Mouse (Mus musculus): Measurements from ENCODE around the gene Fen1. TPM values are rescaled to one million over a fixed set of nuclear protein-coding genes. Genes with fewer than 3 reads are reported as not detected.

Gene Fen1
- polyA plus RNA-seq, 1 experiment from 2014 or later: 113 TPM

DNA sequence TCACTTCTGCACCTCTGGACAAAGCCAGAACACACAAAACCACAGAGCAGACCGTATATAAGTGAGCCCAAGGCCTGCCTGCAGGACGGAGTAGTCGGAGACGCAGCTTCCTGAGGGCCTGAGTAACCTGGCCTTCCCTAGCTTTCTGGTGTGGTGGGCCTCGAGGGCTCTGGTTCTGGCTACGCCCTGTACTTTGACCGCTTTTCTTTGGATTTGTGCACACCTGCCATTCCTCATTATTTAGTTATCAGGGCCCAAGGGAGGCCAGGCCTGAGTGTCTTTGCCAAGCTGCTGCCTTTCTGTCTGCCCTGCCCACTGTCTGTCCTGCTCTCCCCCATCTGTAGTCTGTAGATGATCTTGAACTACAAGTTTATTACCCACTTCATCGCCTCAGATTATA lies 14.0 kb downstream of the Fen1 start:
- Histone ChIP-seq H3K4me1 (ENCODE audit: control insufficient read depth, insufficient read depth, low read length) (no peaks in the 10 kb centered on the region), H3K4me3 (ENCODE audit: low read depth, low read length) (no peak overlapping the region), H3K9me3 (ENCODE audit: control insufficient read depth, low read length) (no peaks in the 10 kb centered on the region), H3K36me3 (ENCODE audit: control insufficient read depth, insufficient read depth, low read length) (peaks cover 54% of the 10 kb centered on the region), H3K27me3 (ENCODE audit: control insufficient read depth, insufficient read depth, low read length) (no peaks in the 10 kb centered on the region), H3K27ac (ENCODE audit: low read depth, low read length) (no peak overlapping the region), H3K9ac (ENCODE audit: low read length) (no peak overlapping the region), H3K4me2 (ENCODE audit: low read depth) (no peak overlapping the region)
- DNase-seq (ENCODE audit: low spot score) (no peak), ATAC-seq (ENCODE audit: insufficient read depth, low FRiP score, low TSS enrichment) (no peak)
- WGBS: 96% methylated on average over 8 of the region's 8 CpGs

DNA sequence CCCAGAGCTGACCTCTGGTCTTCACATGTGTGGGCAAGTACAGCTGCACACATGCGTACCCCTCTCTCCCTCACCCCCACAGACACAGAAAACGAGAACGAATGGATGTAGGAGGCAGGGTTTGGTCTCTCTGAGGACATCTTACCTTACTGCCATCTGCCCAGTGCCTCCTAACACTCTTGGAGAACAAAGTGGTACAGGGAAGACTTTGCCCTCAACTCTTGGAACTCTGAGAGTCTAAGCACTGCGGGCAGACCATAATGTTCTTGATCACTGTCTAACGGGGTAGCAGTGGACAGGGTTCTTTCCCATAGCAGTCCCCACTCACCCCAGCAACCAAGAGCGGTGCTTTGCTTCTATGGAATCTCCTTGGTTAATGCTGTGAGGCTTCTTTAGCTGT lies 14.9 kb downstream of the Fen1 start:
- 91% methylated on average over 6 of the region's 6 CpGs for WGBS
- Histone ChIP-seq H3K4me3 (ENCODE audit: low read depth, low read length) (no peak overlapping the region), H3K27ac (ENCODE audit: low read depth, low read length) (no peak overlapping the region), H3K4me1 (ENCODE audit: control insufficient read depth, insufficient read depth, low read length) (no peaks in the 10 kb centered on the region), H3K9me3 (ENCODE audit: control insufficient read depth, low read length) (no peaks in the 10 kb centered on the region), H3K36me3 (ENCODE audit: control insufficient read depth, insufficient read depth, low read length) (peaks cover 47% of the 10 kb centered on the region), H3K9ac (ENCODE audit: low read length) (no peak overlapping the region), H3K4me2 (ENCODE audit: low read depth) (no peak overlapping the region), H3K27me3 (ENCODE audit: control insufficient read depth, insufficient read depth, low read length) (no peaks in the 10 kb centered on the region)
- ATAC-seq (ENCODE audit: insufficient read depth, low FRiP score, low TSS enrichment) (no peak), DNase-seq (ENCODE audit: low spot score) (no peak)

DNA sequence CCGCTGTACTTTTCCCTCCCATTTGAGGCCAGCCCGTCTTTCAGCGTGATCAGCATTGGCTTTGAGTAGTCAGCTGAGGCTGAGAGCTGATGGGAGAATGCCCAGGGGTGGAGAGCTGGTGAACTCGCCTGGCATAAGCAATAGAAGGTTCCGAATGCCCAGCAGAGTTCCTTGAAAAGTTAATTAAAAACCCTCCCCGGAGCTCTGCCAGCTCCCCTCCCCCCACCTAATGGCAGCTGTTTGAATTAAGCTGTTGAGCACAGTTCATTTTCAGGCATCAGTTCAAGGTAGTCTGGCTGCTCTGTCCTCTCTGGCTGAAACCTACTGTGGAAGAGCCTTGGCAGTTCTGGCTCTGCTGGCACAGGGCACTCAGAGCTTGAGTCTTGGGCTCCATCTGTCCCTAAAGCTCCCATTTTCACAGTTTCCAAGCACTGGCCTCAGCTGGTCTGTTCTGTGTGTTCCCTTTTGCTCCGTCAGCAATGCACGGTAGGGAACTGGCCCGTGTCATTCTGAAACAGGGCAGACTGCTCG lies 15.6 kb downstream of the Fen1 start:
- WGBS: 87% methylated on average over 10 of the region's 10 CpGs

DNA sequence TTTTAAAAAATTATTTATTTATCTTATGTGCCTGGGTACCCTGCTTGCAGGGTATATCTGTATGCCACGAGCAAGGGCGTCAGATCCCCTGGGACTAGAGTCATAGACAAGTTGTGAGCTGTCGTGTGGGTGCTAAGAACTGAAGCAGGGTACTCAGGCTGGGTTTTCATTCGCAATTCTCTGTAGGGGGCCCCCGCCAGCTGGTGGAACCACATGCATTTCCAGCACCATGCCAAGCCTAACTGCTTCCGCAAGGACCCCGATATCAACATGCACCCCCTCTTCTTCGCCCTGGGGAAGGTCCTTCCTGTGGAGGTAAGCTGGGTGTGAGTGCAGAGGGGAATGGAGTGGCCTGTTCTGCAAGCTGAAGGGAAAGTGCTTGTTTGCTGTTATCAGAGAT lies 17.4 kb downstream of the Fen1 start:
- no peak overlapping the region for H3K4me3 ChIP-seq (ENCODE audit: low read depth, low read length)
- H3K4me2 ChIP-seq (ENCODE audit: low read depth): no peak overlapping the region
- H3K36me3 ChIP-seq (ENCODE audit: control insufficient read depth, insufficient read depth, low read length): peaks cover 32% of the 10 kb centered on the region
- DNase-seq (ENCODE audit: low spot score): no peak
- no peak for ATAC-seq (ENCODE audit: insufficient read depth, low FRiP score, low TSS enrichment)
- H3K9ac ChIP-seq (ENCODE audit: low read length): no peak overlapping the region
- no peak overlapping the region for H3K27ac ChIP-seq (ENCODE audit: low read depth, low read length)
- no peaks in the 10 kb centered on the region for H3K4me1 ChIP-seq (ENCODE audit: control insufficient read depth, insufficient read depth, low read length)
- no peaks in the 10 kb centered on the region for H3K9me3 ChIP-seq (ENCODE audit: control insufficient read depth, low read length)
- no peaks in the 10 kb centered on the region for H3K27me3 ChIP-seq (ENCODE audit: control insufficient read depth, insufficient read depth, low read length)
- WGBS: 93% methylated on average over 8 of the region's 8 CpGs

More for the DNA sequence above, 15.6 kb downstream of the Fen1 start:
- Histone ChIP-seq H3K9ac (ENCODE audit: low read length) (no peak overlapping the region), H3K36me3 (ENCODE audit: control insufficient read depth, insufficient read depth, low read length) (peaks cover 41% of the 10 kb centered on the region), H3K4me2 (ENCODE audit: low read depth) (no peak overlapping the region), H3K27me3 (ENCODE audit: control insufficient read depth, insufficient read depth, low read length) (no peaks in the 10 kb centered on the region), H3K4me1 (ENCODE audit: control insufficient read depth, insufficient read depth, low read length) (no peaks in the 10 kb centered on the region), H3K9me3 (ENCODE audit: control insufficient read depth, low read length) (no peaks in the 10 kb centered on the region), H3K4me3 (ENCODE audit: low read depth, low read length) (no peak overlapping the region), H3K27ac (ENCODE audit: low read depth, low read length) (no peak overlapping the region)
- DNase-seq (ENCODE audit: low spot score) (no peak), ATAC-seq (ENCODE audit: insufficient read depth, low FRiP score, low TSS enrichment) (no peak)

DNA sequence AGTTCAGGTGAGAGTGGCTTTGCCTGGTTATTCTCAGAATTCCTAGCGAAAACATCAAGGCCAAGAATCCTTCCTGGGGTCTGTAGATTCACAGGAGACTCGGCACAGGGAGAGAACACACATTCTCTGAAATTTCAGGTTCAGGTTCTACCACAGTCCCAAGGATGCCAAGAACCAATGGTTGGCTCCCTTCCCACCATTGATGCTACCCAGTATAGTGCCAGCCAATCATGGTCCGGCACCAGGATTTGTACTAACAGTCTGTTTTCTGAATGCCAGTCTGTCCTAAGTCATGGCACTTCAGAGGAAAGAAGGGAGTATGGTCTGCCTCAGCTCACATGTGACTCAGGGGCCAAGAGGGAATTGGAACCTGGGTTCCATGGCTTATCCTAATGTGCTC lies 18.1 kb downstream of the Fen1 start:
- no peak overlapping the region for H3K4me3 ChIP-seq (ENCODE audit: low read depth, low read length)
- H3K9me3 ChIP-seq (ENCODE audit: control insufficient read depth, low read length): no peaks in the 10 kb centered on the region
- H3K27me3 ChIP-seq (ENCODE audit: control insufficient read depth, insufficient read depth, low read length): no peaks in the 10 kb centered on the region
- ATAC-seq (ENCODE audit: insufficient read depth, low FRiP score, low TSS enrichment): no peak
- WGBS: 95% methylated on average over 3 of the region's 3 CpGs
- no peak for DNase-seq (ENCODE audit: low spot score)
- H3K27ac ChIP-seq (ENCODE audit: low read depth, low read length): no peak overlapping the region
- H3K4me1 ChIP-seq (ENCODE audit: control insufficient read depth, insufficient read depth, low read length): no peaks in the 10 kb centered on the region
- H3K9ac ChIP-seq (ENCODE audit: low read length): no peak overlapping the region
- peaks cover 28% of the 10 kb centered on the region for H3K36me3 ChIP-seq (ENCODE audit: control insufficient read depth, insufficient read depth, low read length)
- H3K4me2 ChIP-seq (ENCODE audit: low read depth): no peak overlapping the region

DNA sequence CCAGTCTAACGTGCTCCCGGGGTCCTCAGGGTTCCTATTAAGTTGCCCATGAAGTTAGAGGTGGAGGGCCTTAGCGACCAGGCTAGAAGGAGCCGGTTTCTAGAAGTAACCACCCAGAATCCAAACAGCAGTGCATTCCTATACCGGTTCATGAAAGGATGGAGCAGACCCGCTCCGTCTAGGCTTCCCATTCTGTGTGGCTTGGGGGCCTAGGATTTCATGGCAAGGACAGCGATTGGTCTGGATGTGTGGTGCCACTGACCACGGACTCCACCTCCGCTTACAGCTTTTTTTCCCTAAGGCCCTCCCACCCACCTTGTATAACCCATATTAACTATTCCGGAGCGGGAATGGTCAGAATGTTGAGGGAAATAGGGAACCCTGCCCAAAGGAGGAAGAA lies 19.9 kb downstream of the Fen1 start:
- 10% methylated on average over 12 of the region's 12 CpGs for WGBS
- peak overlapping the region; percentile 93 for H3K4me2 ChIP-seq (ENCODE audit: low read depth)
- peaks cover 21% of the 10 kb centered on the region for H3K36me3 ChIP-seq (ENCODE audit: control insufficient read depth, insufficient read depth, low read length)
- DNase-seq (ENCODE audit: low spot score) (peak; percentile 42), ATAC-seq (ENCODE audit: insufficient read depth, low FRiP score, low TSS enrichment) (no peak)
- no peaks in the 10 kb centered on the region for H3K4me1 ChIP-seq (ENCODE audit: control insufficient read depth, insufficient read depth, low read length)
- no peaks in the 10 kb centered on the region for H3K9me3 ChIP-seq (ENCODE audit: control insufficient read depth, low read length)
- H3K27me3 ChIP-seq (ENCODE audit: control insufficient read depth, insufficient read depth, low read length): no peaks in the 10 kb centered on the region
- H3K27ac ChIP-seq (ENCODE audit: low read depth, low read length): peak overlapping the region; percentile 96
- H3K4me3 ChIP-seq (ENCODE audit: low read depth, low read length): peak overlapping the region; percentile 94
- H3K9ac ChIP-seq (ENCODE audit: low read length): peak overlapping the region; percentile 98

DNA sequence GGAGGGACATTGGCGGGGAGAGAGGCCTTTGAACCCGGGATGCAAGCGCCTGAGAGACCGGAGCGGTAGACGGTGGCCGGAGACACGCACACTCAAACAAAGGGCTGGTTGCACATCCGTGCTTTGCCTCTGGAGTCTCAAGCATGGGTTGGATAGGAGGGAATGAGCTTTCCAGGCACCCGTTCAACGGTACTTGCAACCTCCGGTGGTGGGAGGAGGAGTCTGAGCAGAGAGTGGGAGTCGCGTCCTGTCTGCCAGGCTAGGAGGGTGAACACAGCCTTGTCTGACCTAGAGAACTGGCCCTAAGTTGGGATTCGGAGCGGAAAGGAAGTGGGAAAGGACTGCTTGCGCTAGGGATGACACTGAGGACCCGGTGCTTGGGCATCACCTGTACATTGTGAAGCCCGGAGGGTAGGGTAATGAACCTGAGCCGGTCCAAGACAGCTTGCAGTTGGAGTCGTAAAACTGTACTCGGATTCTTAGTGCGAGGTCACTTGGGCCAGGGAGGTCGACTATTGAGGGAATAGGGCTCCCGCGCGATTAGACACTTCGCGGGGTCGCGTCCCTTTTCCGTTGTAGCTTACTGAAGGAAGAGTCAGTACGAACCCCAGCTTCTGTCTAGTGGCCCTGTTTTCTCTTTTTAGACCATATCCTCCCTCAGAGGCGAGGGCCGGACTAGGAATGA lies 20.5 kb downstream of the Fen1 start:
- WGBS: under 1% methylated on average over 35 of the region's 35 CpGs
- Histone ChIP-seq H3K4me3 (ENCODE audit: low read depth, low read length) (peak overlapping the region; percentile 94), H3K4me2 (ENCODE audit: low read depth) (peak overlapping the region; percentile 93), H3K27me3 (ENCODE audit: control insufficient read depth, insufficient read depth, low read length) (no peaks in the 10 kb centered on the region), H3K9me3 (ENCODE audit: control insufficient read depth, low read length) (no peaks in the 10 kb centered on the region), H3K27ac (ENCODE audit: low read depth, low read length) (peak overlapping the region; percentile 96), H3K9ac (ENCODE audit: low read length) (peak overlapping the region; percentile 98), H3K36me3 (ENCODE audit: control insufficient read depth, insufficient read depth, low read length) (peaks cover 16% of the 10 kb centered on the region), H3K4me1 (ENCODE audit: control insufficient read depth, insufficient read depth, low read length) (no peaks in the 10 kb centered on the region)
- DNase-seq (ENCODE audit: low spot score) (peak; percentile 77), ATAC-seq (ENCODE audit: insufficient read depth, low FRiP score, low TSS enrichment) (peak; percentile 68)

DNA sequence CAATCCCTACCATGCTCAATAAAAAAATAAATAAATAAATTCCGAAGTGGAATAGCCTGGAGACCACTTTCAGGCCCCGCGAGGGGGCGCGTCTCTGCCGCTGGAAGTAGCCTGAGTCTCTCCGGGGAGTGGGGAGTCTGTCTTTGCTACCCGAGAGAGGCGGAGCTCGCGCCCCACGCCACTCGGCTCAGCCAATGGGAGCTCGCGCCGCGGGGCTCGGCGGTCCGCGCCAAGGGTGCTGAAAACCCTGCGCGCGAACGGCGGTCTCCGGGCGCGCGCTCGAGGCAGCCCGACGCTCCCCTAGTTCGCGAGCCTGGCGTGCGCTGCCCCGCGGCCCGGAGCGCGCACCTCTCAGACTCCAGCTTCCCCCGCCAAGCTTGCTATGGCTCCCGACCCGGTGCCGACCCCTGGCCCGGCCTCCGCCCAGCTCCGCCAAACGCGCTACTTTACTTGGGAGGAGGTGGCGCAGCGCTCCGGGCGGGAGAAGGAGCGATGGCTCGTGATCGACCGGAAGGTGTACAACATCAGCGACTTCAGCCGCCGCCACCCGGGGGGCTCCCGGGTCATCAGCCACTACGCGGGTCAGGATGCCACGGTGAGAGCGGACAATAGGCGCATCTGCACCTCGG lies 21.2 kb downstream of the Fen1 start, which contains the start of gene Fads1:
TSS of gene Fads1 (plus strand) at position 219 of the 629 bp plus-strand sequence.
- H3K27me3 ChIP-seq (ENCODE audit: control insufficient read depth, insufficient read depth, low read length): no peaks in the 10 kb centered on the region
- no peaks in the 10 kb centered on the region for H3K9me3 ChIP-seq (ENCODE audit: control insufficient read depth, low read length)
- peak within 1 kb of the TSS; percentile 93 for H3K4me2 ChIP-seq (ENCODE audit: low read depth)
- ATAC-seq (ENCODE audit: insufficient read depth, low FRiP score, low TSS enrichment) (peak; percentile 98), DNase-seq (ENCODE audit: low spot score) (peak; percentile 98)
- peaks cover 12% of the 10 kb centered on the region for H3K36me3 ChIP-seq (ENCODE audit: control insufficient read depth, insufficient read depth, low read length)
- H3K27ac ChIP-seq (ENCODE audit: low read depth, low read length): peak within 1 kb of the TSS; percentile 96
- no peaks in the 10 kb centered on the region for H3K4me1 ChIP-seq (ENCODE audit: control insufficient read depth, insufficient read depth, low read length)
- under 1% methylated on average over 69 of the region's 70 CpGs for WGBS
- H3K9ac ChIP-seq (ENCODE audit: low read length): peak within 1 kb of the TSS; percentile 98
- peak within 1 kb of the TSS; percentile 94 for H3K4me3 ChIP-seq (ENCODE audit: low read depth, low read length)

DNA sequence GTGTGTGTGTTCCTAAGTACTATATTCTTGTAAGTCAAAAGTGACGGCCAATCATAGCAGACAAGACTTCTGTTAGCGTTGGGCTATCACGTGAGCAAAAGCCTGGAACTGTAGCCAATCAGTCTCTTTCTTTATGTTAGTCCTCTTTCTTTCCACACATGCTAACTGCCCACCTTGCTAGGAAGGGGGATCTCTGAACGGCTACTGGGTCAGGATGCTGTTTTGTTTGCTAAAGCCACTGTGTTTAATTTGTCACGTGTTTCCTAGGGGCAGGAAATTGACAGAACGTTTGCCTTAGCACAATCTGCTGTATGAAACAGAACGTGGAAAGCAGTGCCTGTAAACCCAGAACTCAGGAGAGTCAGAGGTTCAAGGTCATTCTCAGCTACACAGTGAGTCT lies 21.8 kb downstream of the Fen1 start:
- no peak overlapping the region for H3K27ac ChIP-seq (ENCODE audit: low read depth, low read length)
- no peaks in the 10 kb centered on the region for H3K27me3 ChIP-seq (ENCODE audit: control insufficient read depth, insufficient read depth, low read length)
- H3K9me3 ChIP-seq (ENCODE audit: control insufficient read depth, low read length): no peaks in the 10 kb centered on the region
- H3K4me3 ChIP-seq (ENCODE audit: low read depth, low read length): peak overlapping the region; percentile 94; the same call in 1 of the 2 replicates
- no peaks in the 10 kb centered on the region for H3K4me1 ChIP-seq (ENCODE audit: control insufficient read depth, insufficient read depth, low read length)
- ATAC-seq (ENCODE audit: insufficient read depth, low FRiP score, low TSS enrichment): no peak
- WGBS: 41% methylated on average over 7 of the region's 7 CpGs
- H3K36me3 ChIP-seq (ENCODE audit: control insufficient read depth, insufficient read depth, low read length): peaks cover 12% of the 10 kb centered on the region
- no peak overlapping the region for H3K9ac ChIP-seq (ENCODE audit: low read length)
- peak overlapping the region; percentile 93 for H3K4me2 ChIP-seq (ENCODE audit: low read depth)
- no peak for DNase-seq (ENCODE audit: low spot score)

All from neural tube, embryonic 11.5 days (tissue).